Mouse (Mus musculus) forebrain, embryonic 10.5 days (tissue): ENCODE measurements at regions not wholly inside any gene's neighbourhood (a gene's known extent, or its start where the extent isn't known, plus 50 kb on each side); places are given as distances from the start of the nearest gene placed in this dataset.

Experiments
- DNase-seq: peaks from one replicate; pipeline ENCODE4 v3.0.0-alpha.2; 2017; ENCODE audit warnings: low spot score; ENCODE audit errors: extremely low spot score
- H3K27ac ChIP-seq: fragments of 300-500 bp; sonication (generic); 2 replicates; pipeline ENCODE4 v1.5.1; 2016; ENCODE audit warnings: mild to moderate bottlenecking
- H3K27me3 ChIP-seq: fragments of 300-500 bp; sonication (generic); 2 replicates; pipeline ENCODE4 v1.6.1; 2016; ENCODE audit warnings: mild to moderate bottlenecking; ENCODE audit not compliant: poor library complexity, severe bottlenecking
- H3K36me3 ChIP-seq: fragments of 300-500 bp; sonication (generic); replicated peaks from 2 replicates; pipeline ENCODE4 v1.6.1; 2016; ENCODE audit warnings: mild to moderate bottlenecking, moderate library complexity
- H3K4me1 ChIP-seq: fragments of 300-500 bp; sonication (generic); 2 replicates; pipeline ENCODE4 v1.6.1; 2016
- H3K4me3 ChIP-seq: fragments of 300-500 bp; sonication (generic); 2 replicates; pipeline ENCODE4 v1.5.1; 2016; ENCODE audit warnings: mild to moderate bottlenecking, moderate library complexity
- H3K9me3 ChIP-seq: fragments of 300-500 bp; sonication (generic); 2 replicates; pipeline ENCODE4 v1.6.1; 2016; ENCODE audit warnings: mild to moderate bottlenecking, moderate library complexity
- WGBS: fragments of 180-500 bp; shearing (Covaris S2); methylation state at CpG from one replicate; pipeline ENCODE4 v1.1.7; 2016; 5-methylcytosine and 5-hydroxymethylcytosine counted together

- H3K9me3 ChIP-seq = peaks cover 26% of the 10 kb centered on the region
- no peak overlapping the region for H3K27ac ChIP-seq
- DNase-seq = no peak
- H3K4me3 ChIP-seq = no peak overlapping the region; the same call in 1 of the 2 replicates
- 54% methylated on average over 21 of the region's 21 CpGs for WGBS
- no peaks in the 10 kb centered on the region for H3K36me3 ChIP-seq
- peaks cover 4% of the 10 kb centered on the region; the same call in 1 of the 2 replicates for H3K4me1 ChIP-seq
- no peaks in the 10 kb centered on the region for H3K27me3 ChIP-seq
These were observed 325.5 kb upstream of the Jmjd1c start for GRCm38 (mm10) chr10:66770161-66771030.

- no peak overlapping the region for H3K4me3 ChIP-seq
- no peak overlapping the region for H3K27ac ChIP-seq
- no peaks in the 10 kb centered on the region for H3K4me1 ChIP-seq
- 84% methylated on average over 11 of the region's 11 CpGs for WGBS
- no peaks in the 10 kb centered on the region for H3K9me3 ChIP-seq
- no peak for DNase-seq
- H3K27me3 ChIP-seq = no peaks in the 10 kb centered on the region
- H3K36me3 ChIP-seq = no peaks in the 10 kb centered on the region
These were observed 315.4 kb upstream of the Jmjd1c start for GRCm38 (mm10) chr10:66780335-66781170.

GRCm38 (mm10) chr10:66781171-66781510, 314.8 kb upstream of the Jmjd1c start:
- Histone ChIP-seq H3K27me3 (no peaks in the 10 kb centered on the region), H3K27ac (no peak overlapping the region), H3K9me3 (no peaks in the 10 kb centered on the region), H3K4me1 (no peaks in the 10 kb centered on the region), H3K36me3 (no peaks in the 10 kb centered on the region), H3K4me3 (no peak overlapping the region)
- no peak for DNase-seq
- 81% methylated on average over 1 of the region's 1 CpGs for WGBS

GRCm38 (mm10) chr10:66782025-66782424, 313.9 kb upstream of the Jmjd1c start:
- no peak for DNase-seq
- Histone ChIP-seq H3K36me3 (no peaks in the 10 kb centered on the region), H3K4me3 (no peak overlapping the region), H3K4me1 (no peaks in the 10 kb centered on the region), H3K27ac (no peak overlapping the region), H3K9me3 (no peaks in the 10 kb centered on the region), H3K27me3 (no peaks in the 10 kb centered on the region)
- WGBS = 85% methylated on average over 5 of the region's 5 CpGs

GRCm38 (mm10) chr10:66787812-66788211, 308.1 kb upstream of the Jmjd1c start:
- no peaks in the 10 kb centered on the region for H3K4me1 ChIP-seq
- no peaks in the 10 kb centered on the region for H3K27me3 ChIP-seq
- no peaks in the 10 kb centered on the region for H3K36me3 ChIP-seq
- 91% methylated on average over 7 of the region's 7 CpGs for WGBS
- no peak for DNase-seq
- H3K4me3 ChIP-seq = no peak overlapping the region
- no peak overlapping the region for H3K27ac ChIP-seq
- H3K9me3 ChIP-seq = no peaks in the 10 kb centered on the region

- Histone ChIP-seq H3K9me3 (no peaks in the 10 kb centered on the region), H3K4me1 (peaks cover 7% of the 10 kb centered on the region; the same call in 1 of the 2 replicates), H3K4me3 (no peak overlapping the region), H3K27ac (no peak overlapping the region), H3K27me3 (peaks cover 24% of the 10 kb centered on the region), H3K36me3 (no peaks in the 10 kb centered on the region)
- WGBS = 90% methylated on average over 9 of the region's 9 CpGs
- no peak for DNase-seq
These were observed 299.6 kb upstream of the Jmjd1c start for GRCm38 (mm10) chr10:66796296-66796695.

GRCm38 (mm10) chr10:66802691-66803090, 293.2 kb upstream of the Jmjd1c start:
- Histone ChIP-seq H3K36me3 (no peaks in the 10 kb centered on the region), H3K4me3 (no peak overlapping the region), H3K27ac (no peak overlapping the region), H3K9me3 (no peaks in the 10 kb centered on the region), H3K27me3 (0 out of 2 replicates have a peak, but pooled peaks cover under 1% of the 10 kb centered on the region), H3K4me1 (no peaks in the 10 kb centered on the region)
- WGBS = 84% methylated on average over 1 of the region's 1 CpGs
- no peak for DNase-seq

GRCm38 (mm10) chr10:66807261-66807968, 288.5 kb upstream of the Jmjd1c start:
- no peak overlapping the region for H3K27ac ChIP-seq
- H3K36me3 ChIP-seq = no peaks in the 10 kb centered on the region
- WGBS = 46% methylated on average over 16 of the region's 16 CpGs
- no peak overlapping the region for H3K4me3 ChIP-seq
- peaks cover 8% of the 10 kb centered on the region for H3K4me1 ChIP-seq
- H3K27me3 ChIP-seq = no peaks in the 10 kb centered on the region
- no peaks in the 10 kb centered on the region for H3K9me3 ChIP-seq
- peak; percentile 48 for DNase-seq

- 87% methylated on average over 11 of the region's 11 CpGs for WGBS
- no peaks in the 10 kb centered on the region for H3K36me3 ChIP-seq
- H3K4me3 ChIP-seq = no peak overlapping the region
- peaks cover 19% of the 10 kb centered on the region for H3K4me1 ChIP-seq
- H3K27ac ChIP-seq = no peak overlapping the region
- H3K9me3 ChIP-seq = no peaks in the 10 kb centered on the region
- DNase-seq = peak; percentile 11
- peaks cover 13% of the 10 kb centered on the region for H3K27me3 ChIP-seq
These were observed 283.2 kb upstream of the Jmjd1c start for GRCm38 (mm10) chr10:66812515-66813260.

GRCm38 (mm10) chr10:66813850-66814564, 281.9 kb upstream of the Jmjd1c start:
- peak overlapping the region; percentile 56 for H3K27ac ChIP-seq
- DNase-seq = peak; percentile 27
- WGBS = 20% methylated on average over 15 of the region's 15 CpGs
- H3K9me3 ChIP-seq = no peaks in the 10 kb centered on the region
- no peaks in the 10 kb centered on the region for H3K36me3 ChIP-seq
- peak overlapping the region; percentile 46 for H3K4me3 ChIP-seq
- H3K4me1 ChIP-seq = peaks cover 19% of the 10 kb centered on the region
- H3K27me3 ChIP-seq = peaks cover 13% of the 10 kb centered on the region

- Histone ChIP-seq H3K4me3 (peak overlapping the region; percentile 46), H3K9me3 (no peaks in the 10 kb centered on the region), H3K27ac (peak overlapping the region; percentile 56), H3K36me3 (no peaks in the 10 kb centered on the region), H3K27me3 (peaks cover 13% of the 10 kb centered on the region), H3K4me1 (peaks cover 19% of the 10 kb centered on the region)
- peak; percentile 73 for DNase-seq
- 14% methylated on average over 16 of the region's 16 CpGs for WGBS
These were observed 281.2 kb upstream of the Jmjd1c start for GRCm38 (mm10) chr10:66814565-66815201.
